Mouse (Mus musculus): Measurements from ENCODE around the gene Bcl7a.

Bcl7a gene

DNA sequence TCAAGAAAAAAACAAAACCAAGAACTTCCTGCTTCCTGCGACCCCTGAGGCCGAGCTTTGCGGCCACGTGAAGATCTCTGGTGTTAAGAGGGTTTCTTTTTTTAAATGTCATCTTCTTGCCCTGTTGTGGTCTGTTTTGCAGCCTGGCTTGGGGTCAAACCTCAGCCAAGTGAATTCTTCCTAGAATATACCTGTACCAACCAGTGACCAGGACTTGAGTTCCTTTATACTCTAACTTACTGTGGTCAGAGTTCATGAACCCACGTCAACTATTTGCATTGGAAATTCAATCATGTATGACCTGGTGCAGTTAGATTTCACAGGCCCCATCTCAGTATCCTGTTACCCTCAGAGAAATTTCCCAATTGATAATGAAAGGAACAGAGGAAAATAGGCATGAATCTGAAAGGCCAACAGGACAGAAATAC lies 35.9 kb downstream of the Bcl7a start:
- no peak for DNase-seq

DNA sequence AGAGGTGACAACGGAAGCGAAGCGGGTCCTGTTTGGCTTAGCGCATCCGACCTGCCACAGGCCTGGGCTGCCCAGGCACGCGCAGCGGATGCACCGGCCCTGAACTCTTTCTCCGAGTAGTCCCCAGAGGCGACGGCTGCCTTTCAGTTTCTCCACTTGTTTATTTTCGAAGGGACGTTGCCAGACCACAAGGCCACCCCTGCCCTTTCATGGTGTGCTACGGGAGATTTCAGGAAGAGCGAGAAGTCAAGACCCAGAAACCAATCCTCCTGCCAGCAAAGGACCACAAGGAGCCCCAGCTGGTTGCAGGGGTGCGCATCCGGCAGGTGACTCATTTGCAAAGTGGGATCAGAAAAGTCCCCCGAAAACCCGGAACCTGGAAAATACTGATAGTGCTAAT lies 38.3 kb downstream of the Bcl7a start:
- DNase-seq = no peak

DNA sequence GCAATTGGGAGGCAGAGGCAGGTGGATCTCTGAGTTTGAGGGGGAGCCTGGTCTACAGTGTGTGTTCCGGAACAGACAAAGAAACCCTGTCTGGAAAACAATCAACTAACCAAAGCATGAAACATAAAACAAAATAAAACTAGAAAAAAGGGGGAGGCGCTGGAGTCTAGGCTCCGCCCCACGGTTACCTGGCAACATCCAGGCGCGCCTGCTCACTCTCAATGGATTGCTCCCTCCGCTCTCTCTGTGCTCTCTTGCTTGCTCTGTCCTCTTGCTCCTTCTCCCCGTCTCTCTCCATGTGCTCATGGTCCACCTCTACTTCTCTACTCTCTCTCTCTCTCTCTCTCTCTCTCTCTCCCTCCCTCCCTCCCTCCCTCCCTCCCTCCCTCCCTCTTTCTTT lies 39.1 kb downstream of the Bcl7a start:
- no peak for DNase-seq

DNA sequence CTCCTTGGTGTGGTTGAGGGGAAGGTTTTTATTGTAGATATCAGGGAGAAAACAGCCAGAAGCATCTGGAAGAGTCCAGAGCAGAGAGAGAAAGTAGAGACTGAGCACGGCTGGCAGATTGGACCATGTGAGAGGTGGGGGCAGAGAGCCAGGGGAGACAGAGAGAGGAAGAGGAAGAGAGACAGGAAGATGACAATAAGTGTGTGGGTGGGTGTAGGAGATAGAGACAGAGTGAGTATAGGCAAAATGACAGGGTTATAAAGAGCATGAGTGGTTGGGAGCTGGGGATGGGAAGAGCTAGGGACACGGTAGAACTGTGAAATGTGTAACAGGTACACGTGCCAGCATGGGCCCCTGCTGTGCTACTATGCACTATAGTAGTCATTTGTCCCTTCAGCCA lies 44.8 kb downstream of the Bcl7a start:
- no peak for DNase-seq

DNA sequence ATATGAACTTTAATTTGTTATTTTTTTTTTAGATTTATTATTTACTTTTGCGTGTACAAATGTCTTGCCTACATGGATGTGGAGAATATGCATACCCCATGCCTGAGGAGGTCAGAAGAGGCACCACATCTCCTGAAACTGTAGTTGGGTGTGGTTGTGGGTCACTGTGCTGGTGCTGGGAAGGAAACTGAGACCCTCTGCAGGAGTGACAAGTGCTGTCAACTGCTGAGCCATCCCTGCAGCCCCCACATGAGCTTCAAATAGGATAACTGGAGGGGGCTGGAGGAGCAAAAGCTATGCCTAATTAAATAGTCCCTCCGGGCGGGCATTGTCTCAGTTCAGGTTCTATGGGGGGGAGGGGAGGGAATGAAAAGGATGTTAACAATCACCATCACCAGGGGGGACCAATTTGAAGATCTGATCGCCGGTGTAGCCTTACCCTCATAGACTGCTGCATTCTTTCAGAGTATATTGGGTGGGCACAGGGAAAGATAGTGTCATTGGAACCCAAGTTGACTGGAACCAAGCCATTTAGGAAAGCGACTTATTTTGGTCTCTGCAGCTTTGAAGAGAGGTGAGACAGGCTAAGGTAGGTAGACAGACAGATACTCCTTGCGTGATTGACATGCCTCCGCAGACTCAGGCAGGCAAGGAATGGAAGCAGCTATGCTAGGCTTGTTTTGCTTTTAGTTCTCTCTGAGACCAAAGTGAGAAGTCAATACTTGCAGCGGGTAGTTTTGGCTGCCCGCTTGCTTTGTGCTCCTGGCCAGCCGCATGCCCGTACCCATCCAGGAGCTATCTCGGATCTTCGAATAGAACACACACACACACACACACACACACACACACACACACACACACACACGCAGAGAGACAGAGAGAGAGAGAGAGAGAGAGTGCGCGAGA lies 47.2 kb downstream of the Bcl7a start:
- DNase-seq = peak; percentile 39

DNA sequence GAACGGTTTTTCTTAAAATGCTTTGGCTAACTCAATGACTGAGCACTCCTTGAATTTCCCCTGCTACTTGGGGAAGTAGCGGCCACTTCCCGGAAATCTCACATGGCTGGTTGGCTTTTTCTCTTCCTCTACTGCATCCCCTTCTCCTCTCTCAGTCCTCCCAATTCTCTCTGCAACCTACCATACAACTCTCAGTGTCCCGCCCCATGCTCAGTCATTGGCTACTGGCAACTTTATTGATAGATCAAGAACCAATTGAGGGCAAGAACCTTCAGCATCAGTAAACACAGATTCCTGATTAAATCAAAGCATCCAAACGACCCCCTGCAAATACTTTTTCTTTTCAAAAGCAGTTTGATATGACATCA lies 47.8 kb downstream of the Bcl7a start:
- peak; percentile 86 for DNase-seq

DNA sequence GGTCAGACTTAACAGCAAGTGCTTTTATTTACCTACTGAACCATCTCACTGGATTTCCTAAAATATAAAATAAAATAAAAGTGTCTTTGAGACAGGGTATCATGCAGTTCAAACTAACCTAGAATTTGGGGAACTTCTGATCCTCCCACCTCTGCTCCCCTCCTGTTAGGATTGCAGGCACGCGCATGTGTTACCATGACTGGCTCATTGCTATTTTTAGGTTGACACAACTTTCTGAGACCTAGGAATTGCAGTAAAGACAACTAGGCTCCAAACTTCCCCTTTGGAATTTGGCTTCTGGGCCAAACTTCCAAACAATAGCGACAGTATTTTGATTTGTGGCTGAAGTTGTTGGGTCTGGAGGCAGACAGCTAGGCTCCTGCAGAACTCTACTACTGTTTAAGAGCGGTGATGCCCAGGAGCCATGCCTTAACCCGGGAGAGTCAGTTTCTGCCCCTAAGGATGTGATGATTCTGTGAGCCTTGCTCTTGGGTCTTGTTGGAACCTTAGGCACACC lies 50.2 kb downstream of the Bcl7a start:
- no peak for DNase-seq

DNA sequence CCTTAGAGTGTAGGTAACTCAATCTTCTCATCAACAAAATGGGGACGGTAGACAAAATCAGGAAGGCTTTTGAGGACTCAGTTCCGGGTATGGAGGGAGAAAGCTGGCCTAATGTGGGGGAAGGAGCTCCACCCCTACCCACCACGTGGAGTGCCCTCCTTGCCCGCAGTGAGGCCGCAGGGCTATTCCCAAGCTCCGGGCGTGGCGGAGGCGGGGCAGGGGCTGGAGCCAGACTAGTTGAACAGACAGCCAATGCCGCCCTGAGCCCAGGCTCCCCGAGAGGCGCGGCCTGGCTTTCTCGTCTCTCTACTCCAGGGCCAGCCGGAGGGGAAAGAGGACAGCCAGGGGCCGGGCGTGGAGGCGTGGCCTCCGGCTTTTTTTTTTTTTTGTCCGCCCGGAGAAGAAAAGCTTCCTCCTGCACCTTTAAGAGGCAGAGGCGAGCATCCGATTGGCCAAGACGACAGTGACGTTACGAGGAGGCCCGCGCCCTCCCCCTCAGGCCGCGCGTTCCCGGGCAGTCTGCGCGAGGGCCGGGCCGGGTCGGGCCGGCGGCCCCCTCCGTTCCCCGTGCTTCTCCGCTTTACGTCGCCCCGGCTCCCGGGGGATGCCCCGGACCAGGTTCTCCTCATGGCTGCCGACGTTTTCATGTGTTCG lies 50.8 kb downstream of the Bcl7a start, which contains the start of gene Mlxip:
Gene Mlxip, plus strand, starts transcription at position 496 of the 654 bp plus-strand sequence.
- DNase-seq = peak; percentile 98

DNA sequence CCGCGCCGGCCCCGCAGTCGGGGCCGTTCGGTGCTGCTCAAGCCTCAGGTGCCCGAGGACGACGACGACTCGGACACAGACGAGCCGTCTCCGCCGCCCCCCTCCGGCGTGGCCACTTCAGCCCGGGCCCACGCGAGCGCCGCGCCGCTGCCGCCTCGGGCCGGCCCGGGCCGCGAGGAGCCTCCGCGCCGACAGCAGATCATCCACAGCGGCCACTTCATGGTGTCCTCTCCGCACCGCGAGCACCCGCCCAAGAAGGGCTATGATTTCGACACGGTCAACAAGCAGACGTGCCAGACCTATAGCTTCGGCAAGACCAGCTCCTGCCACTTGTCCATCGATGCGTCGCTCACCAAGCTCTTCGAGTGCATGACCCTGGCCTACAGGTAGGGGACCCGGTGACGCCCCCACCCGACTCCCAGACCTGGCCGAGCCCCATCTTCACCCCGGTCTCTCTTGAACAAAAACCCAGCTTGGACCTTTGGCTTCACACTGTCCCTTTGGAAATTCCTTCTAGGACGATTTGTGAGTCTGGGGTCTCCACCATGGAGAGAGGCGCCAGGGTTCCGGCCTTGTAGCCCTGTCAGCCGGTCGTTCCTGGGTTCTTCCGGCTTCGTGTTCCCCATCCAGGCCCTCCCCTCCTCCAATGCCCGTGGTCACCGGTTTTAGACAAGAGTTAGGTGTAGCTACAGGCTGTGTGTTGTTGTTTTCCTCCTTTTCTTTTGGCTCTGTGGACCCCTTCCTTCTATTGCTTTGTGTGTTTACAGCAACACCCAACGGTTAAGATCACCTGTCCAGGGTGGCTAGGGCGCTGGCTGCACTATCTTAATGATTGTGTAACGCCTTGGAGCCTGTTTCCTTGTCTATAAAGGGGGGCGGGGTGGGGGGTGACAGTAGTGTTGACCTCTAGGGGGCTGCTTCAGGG lies 51.6 kb downstream of the Bcl7a start:
- no peak for DNase-seq

DNA sequence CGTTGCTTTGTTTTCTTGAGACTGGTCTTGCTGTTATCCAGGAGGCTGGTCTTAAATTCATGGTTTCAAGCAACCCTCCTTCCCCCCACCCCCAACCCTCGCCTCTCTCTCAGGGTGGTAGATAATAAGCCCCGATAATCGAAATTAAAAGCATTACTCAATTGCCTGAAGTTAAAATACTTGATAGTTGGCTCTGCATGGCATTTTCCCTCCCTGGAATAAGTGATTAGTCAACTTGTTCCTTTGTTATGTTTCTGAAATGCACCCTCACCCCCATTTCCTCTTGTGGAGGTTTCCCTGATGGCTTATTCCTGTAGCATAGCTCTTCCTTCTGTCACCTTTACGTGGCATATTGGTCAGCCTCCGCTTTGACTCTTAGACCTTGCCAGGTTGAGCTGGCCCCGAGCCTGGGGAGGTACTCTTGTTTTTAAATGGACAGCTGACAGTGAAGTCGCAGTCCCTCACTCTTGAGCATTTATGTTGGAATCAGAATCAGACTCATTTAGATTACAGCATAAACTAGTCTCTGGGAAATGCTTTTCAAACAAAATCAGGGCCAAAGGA lies 53.3 kb downstream of the Bcl7a start:
- no peak for DNase-seq

DNA sequence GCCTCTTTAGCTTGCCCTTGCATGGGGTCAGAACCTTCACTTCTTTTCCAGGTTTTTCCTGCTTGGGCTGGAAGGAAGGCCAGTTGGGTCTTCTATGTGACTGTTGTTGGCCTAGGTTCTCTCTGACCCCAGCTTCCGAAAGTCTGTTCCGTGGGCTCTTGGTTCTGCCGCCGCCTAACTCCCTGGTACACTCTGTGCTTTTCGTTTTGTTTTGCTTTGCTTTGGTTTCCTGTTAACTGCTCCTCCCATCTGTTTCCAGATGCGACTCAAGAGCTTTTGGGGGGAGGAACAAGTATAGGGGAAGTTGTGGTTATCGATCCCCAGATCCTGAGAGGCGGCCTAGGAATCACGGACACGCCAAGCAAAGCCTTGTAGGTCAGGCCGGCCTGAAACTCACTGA lies 54.2 kb downstream of the Bcl7a start:
- no peak for DNase-seq

DNA sequence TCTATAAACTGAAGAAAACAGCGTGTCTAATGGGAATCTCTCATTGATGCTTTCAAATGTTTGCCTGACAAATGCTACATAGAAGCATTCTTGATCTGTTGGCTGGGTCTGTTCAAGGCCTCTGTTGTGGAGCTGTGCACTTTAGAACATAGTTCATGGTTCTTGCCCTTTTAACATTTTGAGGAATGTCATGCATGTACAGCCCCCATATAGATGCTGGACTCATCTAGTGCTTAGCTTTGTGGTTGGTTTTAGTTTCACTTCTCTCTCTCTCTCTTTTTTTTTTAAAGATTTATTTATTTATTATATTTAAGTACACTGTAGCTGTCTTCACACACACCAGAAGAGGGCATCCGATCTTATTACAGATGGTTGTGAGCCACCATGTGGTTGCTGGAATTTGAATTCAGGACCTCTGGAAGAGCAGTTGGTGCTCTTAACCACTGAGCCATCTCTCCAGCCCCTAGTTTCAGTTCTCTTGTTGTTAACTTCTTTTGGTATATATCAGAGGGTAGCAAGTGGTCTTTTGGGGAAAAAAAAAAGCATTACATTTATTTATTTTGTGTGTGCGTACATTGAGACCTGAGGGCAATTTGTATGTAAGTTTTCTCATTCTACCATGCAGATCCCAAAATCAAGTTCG lies 55.3 kb downstream of the Bcl7a start:
- DNase-seq = no peak

DNA sequence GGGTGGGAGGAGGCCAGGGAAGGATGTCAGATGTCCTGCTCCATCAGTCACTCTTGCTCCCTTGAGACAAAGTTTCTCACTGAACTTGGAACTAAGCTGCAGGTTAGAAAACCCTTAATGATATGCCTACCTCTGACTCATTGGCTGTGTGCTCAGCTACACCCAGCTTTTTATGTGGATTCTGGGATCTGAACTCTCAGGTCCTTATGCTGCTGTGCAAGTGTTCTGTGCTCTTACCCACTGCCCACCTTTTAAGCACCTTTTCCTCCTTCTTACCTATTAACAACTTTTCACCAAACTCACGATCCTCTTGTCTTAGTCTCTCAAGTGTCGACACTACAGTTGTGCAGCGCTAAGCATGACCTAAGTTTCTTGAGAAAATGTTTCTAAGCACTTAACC lies 60.8 kb downstream of the Bcl7a start:
- no peak for DNase-seq

DNA sequence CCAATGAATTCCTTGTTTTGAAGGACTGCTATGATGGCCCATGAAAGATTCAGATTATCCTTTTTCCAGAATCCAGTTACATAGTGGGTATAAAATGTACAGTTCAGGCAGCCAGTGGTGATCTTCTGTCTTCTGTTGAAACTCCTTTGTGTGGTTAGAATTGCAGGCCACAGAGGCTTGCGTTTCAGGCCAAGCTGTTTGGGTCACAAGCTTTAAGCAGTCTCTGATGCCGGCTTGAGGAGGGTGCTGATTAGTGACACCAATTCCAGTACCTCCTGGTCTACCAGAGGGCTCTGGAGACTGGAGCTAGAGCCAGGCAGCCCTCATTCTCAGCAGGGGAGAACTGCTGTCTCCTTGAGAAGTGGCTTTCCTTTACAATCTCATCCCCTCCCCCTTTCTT lies 63.3 kb downstream of the Bcl7a start:
- no peak for DNase-seq

DNA sequence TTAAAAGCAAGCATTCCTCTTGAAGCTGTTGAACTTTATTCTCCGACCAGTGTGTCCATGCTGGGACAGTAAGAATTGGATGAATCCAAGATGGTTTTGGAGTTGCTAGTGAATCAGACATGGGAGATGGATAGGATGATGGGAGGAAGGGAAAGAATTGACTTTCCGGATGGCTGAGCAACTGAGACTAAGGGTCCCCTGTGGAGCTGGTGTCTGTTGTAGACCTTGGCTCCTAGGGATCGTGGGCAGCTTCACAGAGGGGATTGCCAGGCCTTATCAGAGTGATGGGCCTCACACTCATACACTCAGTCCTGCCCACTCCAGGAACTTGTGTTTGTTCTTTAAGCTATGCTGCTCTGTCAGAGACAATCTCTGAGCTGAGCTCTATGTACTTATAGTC lies 64.5 kb downstream of the Bcl7a start:
- DNase-seq = peak; percentile 60

DNA sequence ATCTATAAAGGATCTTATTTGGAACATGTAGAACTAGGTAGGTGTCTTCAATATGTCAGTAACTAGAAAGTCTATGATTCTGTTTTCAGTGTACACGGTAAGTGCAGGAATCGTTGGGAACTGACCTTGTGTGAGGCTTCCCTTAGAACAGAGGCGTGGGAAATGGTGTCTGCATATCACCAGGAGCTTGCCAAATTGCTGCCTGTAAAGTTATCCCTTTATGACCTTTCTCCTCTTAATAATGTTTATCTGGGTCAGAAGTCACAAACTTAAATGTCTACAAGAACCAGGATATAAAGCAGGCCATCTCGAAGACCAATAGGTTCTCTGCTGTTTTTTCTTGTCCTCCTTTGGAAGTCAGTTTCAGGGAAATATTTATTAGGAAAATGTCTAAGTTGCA lies 68.6 kb downstream of the Bcl7a start:
- no peak for DNase-seq

DNA sequence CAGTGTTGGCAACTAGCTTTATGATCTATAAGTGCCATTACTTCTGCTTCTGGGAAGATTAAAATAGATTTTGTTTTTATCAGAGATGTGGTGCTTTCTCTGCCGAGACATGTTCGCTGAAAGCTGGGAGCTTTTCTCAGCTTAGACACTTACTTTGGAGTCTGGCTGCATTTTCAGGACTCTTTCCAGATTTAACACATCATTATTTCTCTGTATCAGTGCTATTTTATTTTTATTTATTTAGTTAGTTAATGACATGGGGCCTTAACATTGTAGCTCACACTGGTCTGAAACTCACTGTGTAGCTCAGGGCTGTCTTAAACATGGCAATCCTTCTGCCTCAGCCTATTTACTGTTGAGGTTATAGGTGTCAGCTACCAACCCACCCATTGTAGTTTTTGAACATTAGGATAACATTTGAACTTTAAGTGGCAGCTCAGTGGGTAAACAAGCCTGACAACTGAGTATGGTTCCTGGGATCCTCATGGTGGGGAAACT lies 70.3 kb downstream of the Bcl7a start:
- DNase-seq = no peak

DNA sequence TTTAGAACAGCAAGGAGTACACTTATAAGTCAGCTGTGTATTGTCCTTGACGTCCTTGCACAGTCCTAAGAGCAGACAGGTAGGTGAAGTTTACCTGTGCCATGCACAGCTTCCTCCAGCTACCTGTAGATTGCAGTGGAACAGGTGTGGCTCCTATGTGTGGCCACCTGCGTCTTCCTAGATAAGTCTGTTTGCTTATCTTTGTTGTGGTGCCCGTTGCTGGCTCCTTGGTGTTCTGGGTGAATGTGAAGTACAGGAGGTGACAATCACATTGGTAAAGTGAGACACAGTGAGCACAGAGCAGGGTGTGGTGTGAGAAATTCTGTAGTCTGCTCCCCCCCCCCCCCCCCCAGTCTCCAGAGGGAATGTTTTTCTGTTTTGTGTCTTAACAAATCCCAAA lies 72.5 kb downstream of the Bcl7a start:
- no peak for DNase-seq

DNA sequence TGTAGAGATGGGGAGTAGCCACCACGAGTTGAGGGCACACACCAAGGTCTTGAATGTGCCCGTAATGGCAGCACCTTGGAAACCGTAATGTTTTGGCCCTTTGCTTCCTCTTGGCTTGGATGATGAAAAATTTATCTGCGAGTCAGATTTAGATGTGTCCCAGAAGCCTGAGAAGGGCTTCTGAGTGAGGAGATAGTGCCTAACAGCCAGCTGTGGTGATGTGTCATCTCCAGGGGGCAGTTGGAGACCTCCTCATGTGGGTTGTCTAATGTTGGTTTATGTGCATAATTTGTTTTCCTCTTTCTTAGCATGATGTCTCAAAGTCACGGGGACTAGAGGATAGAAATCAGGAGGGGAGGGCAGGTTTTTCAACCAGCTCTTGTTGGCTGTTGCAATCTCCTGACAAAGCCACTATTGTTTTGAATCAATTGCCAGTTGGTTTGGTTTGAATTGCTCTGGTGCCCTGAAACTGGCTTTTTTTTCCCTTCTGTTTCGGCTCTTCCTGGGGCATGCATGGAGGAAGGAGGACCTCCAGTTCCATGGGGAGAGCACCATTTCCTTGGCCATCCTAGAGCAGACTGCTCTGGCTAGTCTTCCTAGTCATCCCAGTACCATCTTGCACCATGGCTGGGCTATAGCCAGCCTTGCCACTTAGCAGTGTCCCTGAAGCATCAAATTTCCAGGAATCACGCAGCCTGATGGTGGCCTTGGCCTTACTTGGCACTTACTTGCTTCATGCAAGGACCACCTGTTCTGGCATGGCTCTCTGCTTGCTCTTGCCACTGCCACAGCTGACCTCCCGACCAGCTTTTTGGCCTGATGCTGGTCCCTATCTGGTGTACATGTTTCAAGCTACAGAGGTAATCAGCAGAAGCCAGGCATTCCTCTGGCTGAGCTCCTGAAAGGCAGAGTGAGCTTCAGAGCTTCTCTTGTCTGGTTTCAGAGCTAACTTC lies 73.2 kb downstream of the Bcl7a start:
- DNase-seq = peak; percentile 54

DNA sequence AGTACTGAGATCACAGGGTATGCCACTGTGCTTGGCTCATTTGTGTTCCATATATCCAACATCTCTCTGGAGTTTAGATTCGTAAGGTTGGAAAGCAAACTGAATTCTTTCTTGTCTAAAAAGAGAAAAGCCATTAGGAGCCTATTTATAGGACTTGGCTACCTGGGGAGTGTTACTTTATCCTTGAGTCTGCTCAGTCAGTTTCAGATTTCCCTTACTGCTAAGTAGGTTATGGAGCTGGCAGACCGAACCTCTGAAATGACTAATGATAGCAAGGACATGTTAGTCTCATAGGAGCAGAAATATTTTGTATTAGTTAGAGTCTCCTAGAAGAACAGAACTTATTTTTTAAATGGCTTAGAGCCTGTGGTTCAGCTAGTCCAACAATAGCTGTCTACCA lies 80.3 kb downstream of the Bcl7a start:
- no peak for DNase-seq

Measured in retina, postnatal 1 day (tissue).